Mouse (Mus musculus) heart, postnatal 0 days (tissue): ENCODE measurements around the gene Magi2. TPM values are rescaled to one million over a fixed set of nuclear protein-coding genes. Genes with fewer than 3 reads are reported as not detected.

Experiments used
- ATAC-seq: fragments of 200-750 bp; cut with Nextera tagmentation; 2 replicates; pipeline ENCODE4 v1.8.0; 2017; ENCODE audit warnings: low read depth, moderate number of reproducible peaks, moderate library complexity; ENCODE audit not compliant: insufficient read depth
- DNase-seq: peaks from one replicate; pipeline ENCODE4 v3.0.0-alpha.2; 2016; ENCODE audit warnings: low spot score
- H3K27ac ChIP-seq: fragments of 300-500 bp; sonication (generic); 2 replicates; pipeline ENCODE4 v1.5.1; 2014; ENCODE audit warnings: low read depth, mild to moderate bottlenecking
- H3K27me3 ChIP-seq: fragments of 300-500 bp; sonication (generic); 2 replicates; pipeline ENCODE4 v1.6.1; 2014; ENCODE audit warnings: low read length, mixed read lengths; ENCODE audit not compliant: control insufficient read depth, insufficient read depth
- H3K36me3 ChIP-seq: fragments of 300-500 bp; sonication (generic); replicated peaks from 2 replicates; pipeline ENCODE4 v1.6.1; 2014; ENCODE audit warnings: low read length, mixed read lengths; ENCODE audit not compliant: control insufficient read depth, insufficient read depth
- H3K4me1 ChIP-seq: fragments of 300-500 bp; sonication (generic); 2 replicates; pipeline ENCODE4 v1.6.1; 2014; ENCODE audit warnings: antibody characterized with exemption; ENCODE audit not compliant: control insufficient read depth, insufficient read depth
- H3K4me2 ChIP-seq: fragments of 300-500 bp; sonication (generic); 2 replicates; pipeline ENCODE4 v1.6.1; 2014; ENCODE audit warnings: low read depth, mild to moderate bottlenecking, low read length, moderate library complexity
- H3K4me3 ChIP-seq: fragments of 300-500 bp; sonication (generic); 2 replicates; pipeline ENCODE4 v1.5.1; 2014; ENCODE audit warnings: low read depth, low read length
- H3K9ac ChIP-seq: fragments of 300-500 bp; sonication (generic); replicated peaks from 2 replicates; pipeline ENCODE4 v1.6.1; 2014; ENCODE audit warnings: low read depth, low read length, mixed read lengths
- H3K9me3 ChIP-seq: fragments of 300-500 bp; sonication (generic); replicated peaks from 2 replicates; pipeline ENCODE4 v1.6.1; 2016; ENCODE audit warnings: low read length; ENCODE audit not compliant: control insufficient read depth
- CTCF ChIP-seq: IDR thresholded peaks from 2 replicates; pipeline ENCODE4 v1.5.1; 2016; ENCODE audit warnings: antibody characterized with exemption, control low read depth, low read depth
- EP300 ChIP-seq: IDR thresholded peaks from 2 replicates; pipeline ENCODE4 v1.6.1; 2016; ENCODE audit warnings: antibody characterized with exemption, low read depth
- WGBS: fragments of 180-500 bp; shearing (Covaris S2); extraction: QIAGEN DNeasy Blood & Tissue Kit; methylation state at CpG from one replicate; pipeline ENCODE4 v1.1.7; 2014; 5-methylcytosine and 5-hydroxymethylcytosine counted together
- polyA plus RNA-seq: library from polyadenylated mRNA; unstranded; fragments of >200 nt; fragmentation: Nextera tagmentation; extraction: Ambion mirVana; gene quantifications from 2 replicates; pipeline ENCODE4 v1.2.1, GENCODE M21; 2015
- total RNA-seq: library from RNA; depleted of rRNA; stranded (reverse); fragments of >200 nt; gene quantifications from 2 replicates; pipeline ENCODE4 v1.2.3, GENCODE M21; 2014; ENCODE audit warnings: low replicate concordance

Gene Magi2
- total and polyA plus RNA-seq, 2 experiments from 2014 or later = 1.7 to 9.5 TPM

DNA sequence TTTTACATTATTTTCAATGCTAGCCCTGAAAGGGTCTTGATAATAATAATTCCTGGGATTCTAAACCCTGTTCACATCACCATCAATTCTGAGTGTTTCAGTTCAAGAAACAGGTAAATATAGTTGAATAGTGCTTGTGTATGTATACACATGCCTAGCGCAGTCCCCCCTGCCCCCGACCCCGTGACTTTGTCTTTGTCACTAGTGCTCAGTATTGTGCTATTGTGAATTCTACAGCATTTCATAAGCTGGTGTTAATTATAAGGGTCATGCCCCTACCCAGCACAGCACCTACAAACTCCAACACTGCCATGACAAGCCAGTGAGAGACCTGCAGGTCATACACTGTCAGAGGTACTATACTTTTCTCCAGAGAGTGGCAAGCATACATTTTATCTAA is 520.8 kb downstream of the Magi2 start:
- Histone ChIP-seq H3K9me3 (no peaks in the 10 kb centered on the region), H3K4me1 (no peaks in the 10 kb centered on the region)
- 81% methylated on average over 3 of the region's 3 CpGs for WGBS

DNA sequence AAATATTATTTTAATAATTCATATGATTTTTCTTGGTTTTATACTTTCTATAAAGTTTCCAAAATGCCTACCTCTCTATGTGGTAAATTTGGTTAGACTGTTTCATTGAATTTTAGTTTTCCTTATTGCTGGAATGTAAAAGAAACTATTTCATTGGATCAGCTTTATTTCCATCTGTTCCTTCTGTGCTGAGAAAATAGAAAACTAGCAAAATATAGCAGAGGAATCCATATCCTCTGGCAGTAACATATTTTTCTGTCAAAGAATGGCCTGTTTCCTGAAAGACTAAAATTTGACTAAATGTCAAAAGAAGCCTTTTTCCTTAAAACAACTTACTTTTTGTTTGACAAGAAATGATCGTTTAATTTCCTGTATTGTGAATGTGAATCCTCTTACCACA is 552.4 kb downstream of the Magi2 start:
- Histone ChIP-seq H3K4me3 (no peak overlapping the region), H3K9ac (no peak overlapping the region), H3K9me3 (no peaks in the 10 kb centered on the region), H3K36me3 (no peaks in the 10 kb centered on the region), H3K27ac (no peak overlapping the region), H3K4me1 (no peaks in the 10 kb centered on the region), H3K27me3 (no peaks in the 10 kb centered on the region), H3K4me2 (no peak overlapping the region)
- no peak for DNase-seq
- 69% methylated on average over 1 of the region's 1 CpGs for WGBS
- ATAC-seq = no peak
- TF ChIP-seq EP300 (no peak), CTCF (no peak)

More for the DNA sequence above, 520.8 kb downstream of the Magi2 start:
- H3K36me3 ChIP-seq = no peaks in the 10 kb centered on the region
- no peak for ATAC-seq
- no peaks in the 10 kb centered on the region for H3K27me3 ChIP-seq
- H3K4me2 ChIP-seq = no peak overlapping the region
- H3K27ac ChIP-seq = no peak overlapping the region
- H3K4me3 ChIP-seq = no peak overlapping the region
- no peak for DNase-seq
- TF ChIP-seq CTCF = no peak
- no peak overlapping the region for H3K9ac ChIP-seq

DNA sequence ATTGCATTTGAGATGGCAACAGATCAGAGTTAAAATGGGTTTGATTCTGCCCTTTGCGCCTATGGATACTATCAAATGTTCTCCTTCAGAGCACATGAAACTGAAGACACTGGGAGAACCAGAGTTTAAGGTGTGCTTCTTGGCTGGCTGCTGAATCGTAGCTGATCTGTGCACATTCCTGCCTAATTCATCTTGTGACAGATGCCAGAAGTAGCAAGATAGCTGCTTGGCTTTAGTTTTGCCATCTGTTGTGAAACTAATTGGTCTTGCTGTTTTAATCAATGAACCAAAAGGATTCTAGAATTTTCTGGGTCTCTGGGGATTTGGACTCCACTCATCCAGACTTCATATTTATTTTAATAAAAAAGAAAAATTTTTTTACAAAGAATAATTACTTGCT is 553.2 kb downstream of the Magi2 start:
- DNase-seq = no peak
- H3K36me3 ChIP-seq = no peaks in the 10 kb centered on the region
- H3K27ac ChIP-seq = no peak overlapping the region
- H3K9me3 ChIP-seq = no peaks in the 10 kb centered on the region
- no peak overlapping the region for H3K9ac ChIP-seq
- H3K4me2 ChIP-seq = no peak overlapping the region
- H3K4me3 ChIP-seq = no peak overlapping the region
- WGBS = 69% methylated on average over 2 of the region's 2 CpGs
- no peak for ATAC-seq
- no peak for TF ChIP-seq EP300
- no peak for TF ChIP-seq CTCF
- H3K27me3 ChIP-seq = no peaks in the 10 kb centered on the region
- H3K4me1 ChIP-seq = no peaks in the 10 kb centered on the region

DNA sequence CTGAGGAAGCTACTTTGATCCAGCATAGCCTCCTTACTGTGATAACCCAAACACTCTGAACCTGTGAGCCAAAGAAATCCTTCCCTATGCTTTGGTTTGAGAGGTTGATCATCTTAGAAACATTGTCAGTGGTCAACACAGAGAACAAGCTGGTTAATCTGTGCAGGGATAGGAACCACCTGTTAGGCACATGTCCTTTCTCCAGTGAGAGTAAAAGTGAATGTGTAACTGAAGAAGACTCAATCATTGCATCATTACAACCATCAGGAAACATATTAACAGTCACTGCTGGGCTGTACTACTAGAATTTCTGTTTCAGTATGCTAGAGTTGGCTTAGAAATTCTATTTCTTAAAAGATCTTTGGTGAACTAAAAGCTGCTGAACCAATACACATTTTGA is 558.5 kb downstream of the Magi2 start:
- Histone ChIP-seq H3K36me3 (no peaks in the 10 kb centered on the region), H3K9ac (no peak overlapping the region), H3K4me1 (no peaks in the 10 kb centered on the region), H3K27ac (no peak overlapping the region), H3K4me2 (no peak overlapping the region), H3K4me3 (no peak overlapping the region), H3K27me3 (no peaks in the 10 kb centered on the region), H3K9me3 (no peaks in the 10 kb centered on the region)
- TF ChIP-seq CTCF = no peak
- TF ChIP-seq EP300 = no peak
- ATAC-seq = no peak
- DNase-seq = no peak

DNA sequence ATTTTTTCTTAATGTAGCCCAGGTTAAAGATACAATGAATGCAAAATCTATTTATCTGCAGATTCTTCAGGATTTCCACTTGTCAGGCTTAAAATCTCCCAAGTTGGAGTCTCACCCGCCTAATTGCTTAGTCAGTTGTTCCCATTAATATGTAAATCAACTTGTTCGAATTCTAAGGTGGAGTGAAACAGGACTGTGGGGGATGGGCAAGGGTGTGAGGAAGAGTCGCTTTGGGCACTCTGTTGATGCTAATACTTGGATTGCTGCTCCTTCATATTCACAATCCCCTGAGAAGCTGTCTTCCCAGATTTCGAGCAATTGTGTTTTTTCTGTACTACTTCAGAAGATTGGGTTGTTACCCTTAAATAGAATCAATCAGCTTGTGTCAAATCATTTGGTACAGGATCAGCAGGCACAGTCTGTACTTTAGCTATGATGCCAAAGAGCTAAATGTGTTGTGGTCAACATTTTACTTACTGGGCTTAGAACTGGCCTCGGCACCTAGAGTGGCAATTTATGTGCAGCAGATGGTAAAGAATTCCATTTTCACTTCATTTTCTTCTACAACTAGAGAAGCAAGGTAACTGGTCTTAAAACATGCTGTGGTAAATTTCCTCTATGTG is 560.8 kb downstream of the Magi2 start:
- ATAC-seq (no peak), DNase-seq (no peak)
- Histone ChIP-seq H3K27ac (no peak overlapping the region), H3K9me3 (0 out of 2 replicates have a peak, but pooled peaks cover 6% of the 10 kb centered on the region), H3K27me3 (no peaks in the 10 kb centered on the region), H3K4me2 (no peak overlapping the region), H3K36me3 (no peaks in the 10 kb centered on the region), H3K9ac (no peak overlapping the region), H3K4me3 (no peak overlapping the region), H3K4me1 (no peaks in the 10 kb centered on the region)
- 46% methylated on average over 5 of the region's 5 CpGs for WGBS
- no peak for TF ChIP-seq EP300
- TF ChIP-seq CTCF = no peak

DNA sequence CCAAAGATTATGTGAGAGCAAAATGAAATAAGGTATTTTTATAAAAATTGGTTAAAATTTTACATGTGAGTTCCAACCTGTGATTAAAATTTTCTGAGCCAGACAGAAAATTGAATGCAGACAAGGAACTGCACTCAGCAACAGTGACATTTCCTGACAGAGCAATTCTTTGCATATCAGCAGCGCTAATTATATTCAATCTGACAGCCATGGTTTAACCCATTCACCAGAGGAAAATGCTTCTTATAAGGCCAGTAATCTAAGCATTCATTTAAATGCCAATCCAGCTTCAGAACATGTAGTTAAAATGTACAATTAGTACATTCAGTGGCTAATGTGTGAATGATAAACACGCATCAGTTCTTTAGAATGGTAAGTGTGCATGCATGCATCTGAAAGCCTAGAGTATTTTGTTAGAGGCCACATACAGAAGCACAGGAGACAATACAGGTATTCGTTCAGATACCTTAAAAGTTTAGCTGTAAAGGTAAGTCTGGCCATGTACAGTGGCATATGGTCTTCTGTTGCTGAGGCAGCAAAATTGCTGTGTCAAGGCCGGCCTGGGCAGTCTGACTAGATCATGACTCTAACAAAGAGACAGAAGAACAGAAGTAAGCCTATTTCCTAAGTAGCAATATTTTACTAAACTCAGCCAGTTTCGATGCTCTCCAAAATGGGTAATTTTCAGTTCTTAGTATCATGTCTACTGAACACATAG is 576.4 kb downstream of the Magi2 start:
- Histone ChIP-seq H3K4me3 (no peak overlapping the region), H3K27me3 (no peaks in the 10 kb centered on the region), H3K4me1 (no peaks in the 10 kb centered on the region), H3K4me2 (no peak overlapping the region), H3K9me3 (no peaks in the 10 kb centered on the region), H3K27ac (no peak overlapping the region), H3K9ac (no peak overlapping the region), H3K36me3 (no peaks in the 10 kb centered on the region)
- WGBS = 74% methylated on average over 5 of the region's 5 CpGs
- DNase-seq = no peak
- TF ChIP-seq EP300 (no peak), CTCF (no peak)
- ATAC-seq = no peak
